Mouse (Mus musculus) heart, adult 2 months (tissue): ENCODE data around the gene Hspa12a.

Source experiments
- CTCF ChIP-seq: fragments of 200-600 bp; IDR thresholded peaks from 2 replicates; pipeline ENCODE4 v1.8.1; 2022; ENCODE audit warnings: antibody characterized with exemption, mild to moderate bottlenecking, moderate library complexity
- EP300 ChIP-seq: fragments of 200-500 bp; IDR thresholded peaks from 2 replicates; pipeline ENCODE4 v1.6.1; 2011; ENCODE audit warnings: low read depth, low read length, control low read depth; ENCODE audit not compliant: insufficient read depth
- POLR2A ChIP-seq: fragments of 200-500 bp; IDR thresholded peaks from 2 replicates; pipeline ENCODE4 v1.6.1; 2011; ENCODE audit warnings: mild to moderate bottlenecking, low read depth, low read length, control low read depth; ENCODE audit not compliant: insufficient read depth

DNA sequence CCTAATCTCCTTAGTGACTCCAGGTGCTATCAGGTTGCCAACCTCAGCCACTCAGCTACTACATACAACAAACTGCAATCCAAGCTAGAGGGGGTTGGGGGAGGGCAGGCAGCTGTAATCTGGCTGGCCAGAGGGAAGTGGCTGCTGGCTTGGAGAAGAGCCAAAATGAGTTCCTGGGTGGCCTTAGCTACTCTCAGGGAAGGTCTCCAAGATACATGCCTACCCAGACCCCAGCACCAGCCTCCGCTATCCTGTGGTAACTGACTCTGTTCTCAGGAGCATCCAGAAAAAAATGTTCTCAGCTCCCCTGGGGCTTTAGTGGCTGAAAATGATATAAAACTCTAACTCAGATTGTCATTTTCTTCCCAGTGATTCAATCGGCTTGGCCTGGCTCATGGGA is 64.9 kb downstream of the Hspa12a start:
- no peak for TF ChIP-seq CTCF
- no peak for TF ChIP-seq POLR2A
- no peak for TF ChIP-seq EP300
